Mouse (Mus musculus) heart, postnatal 0 days (tissue): ENCODE results near the gene Klk1b1.
"Not testable (repeated sequence)": the region's sequence is repeated elsewhere in the genome, so short reads cannot be mapped to it uniquely, and the experiment has no call there.

ENCODE experiments used
- CTCF ChIP-seq: IDR thresholded peaks from 2 replicates; pipeline ENCODE4 v1.5.1; 2016; ENCODE audit warnings: antibody characterized with exemption, control low read depth, low read depth
- EP300 ChIP-seq: IDR thresholded peaks from 2 replicates; pipeline ENCODE4 v1.6.1; 2016; ENCODE audit warnings: antibody characterized with exemption, low read depth

GRCm38 (mm10) chr7:44014666-44015065 lies 48.1 kb downstream of the Klk1b1 start:
- TF ChIP-seq EP300, CTCF: not testable (repeated sequence)
